In genomic region chr12:86976511-86977168, GRCm38 (mm10) we compare ENCODE assay signal across 16 mouse cellular contexts. TPM values are rescaled to one million over a fixed set of nuclear protein-coding genes. Genes with fewer than 3 reads are reported as not detected.
DNase-seq lines count a peak whose midpoint lies in the region; ATAC-seq and TF ChIP-seq lines count a peak whose summit lies in the region.
"Had no signal": no experiment of that assay in that cellular context is flagged by ENCODE, and none has a peak within 500 bp of the region (broad histone marks: within the 10 kb centered on the region; RNA-seq: fewer than 3 reads in every experiment).

No protein-coding gene starts in this region.

- peak; percentile 70 for TF ChIP-seq CTCF in layer of hippocampus, adult 2 months (conservative IDR thresholded peaks at IDR 0.05)
- TF ChIP-seq CTCF in bone marrow macrophage, adult 2 months (IDR thresholded peaks at IDR 0.05; ENCODE audit: low read depth, low read length): peak; percentile 65

- ATAC-seq in megakaryocyte-erythroid progenitor cell, adult 5-6 weeks (replicated peaks; ENCODE audit: low FRiP score, low TSS enrichment, poor library complexity, severe bottlenecking): no peak

- H3K27ac ChIP-seq in layer of hippocampus, adult 2 months: no peak overlapping the region
- no peak overlapping the region for H3K27ac ChIP-seq in bone marrow macrophage, adult 2 months (ENCODE audit: insufficient read depth, low read depth, low read length)
- H3K27ac ChIP-seq: hindbrain, embryonic 10.5 days; limb, embryonic 12.5 days; macrophage had no signal

- TF ChIP-seq POLR2A in bone marrow macrophage, adult 2 months (IDR thresholded peaks at IDR 0.05; ENCODE audit: borderline replicate concordance, low read depth, low read length): no peak

- H3K4me3 ChIP-seq in layer of hippocampus, adult 2 months: no peak overlapping the region
- no peak overlapping the region for H3K4me3 ChIP-seq in bone marrow macrophage, adult 2 months (ENCODE audit: insufficient read depth, low read length)
- H3K4me3 ChIP-seq: hindbrain, embryonic 10.5 days; limb, embryonic 12.5 days had no signal

- peak; percentile 68 for DNase-seq in cerebellum, adult 9-10 months
- no peak for DNase-seq in cerebellum, adult 8-10 months
- DNase-seq in layer of hippocampus, adult 2 months (ENCODE audit: low spot score in 2 of 2): no peak
- DNase-seq in layer of hippocampus, postnatal 10 days (ENCODE audit: low spot score in 2 of 2): no peak
- peak; percentile 40 for DNase-seq in 416B (ENCODE audit: low read depth)
- DNase-seq in MN1 (ENCODE audit: low spot score): no peak
- DNase-seq: adrenal gland, postnatal 25 days; cerebellum, adult 18-20 months; kidney, adult 8-10 months; spleen, adult 18-20 months had no signal

- peaks cover 18% of the 10 kb centered on the region for H3K4me1 ChIP-seq in bone marrow macrophage, adult 2 months (ENCODE audit: control insufficient read depth, insufficient read depth, low read length)

RNA-seq across cellular contexts. Expression of gene Zdhhc22, which starts 13.6 kb away (rescaled TPM):
- 1 to 10 TPM; 8.6 to 9.0 TPM for total RNA-seq in layer of hippocampus, adult 2 months (2021)
- total RNA-seq in layer of hippocampus, postnatal 10 days (2021): 10 to 100 TPM; 14.0 to 16.8 TPM
- not detected in 2 replicates for polyA plus RNA-seq in bone marrow macrophage, adult 2 months (2012; ENCODE audit: insufficient read depth, insufficient read length, missing spikeins)
- total RNA-seq in megakaryocyte-erythroid progenitor cell, adult 5-6 weeks (2014; fragmentation: Nextera tagmentation): not detected in 2 replicates
- total RNA-seq in megakaryocyte-erythroid progenitor cell, adult 5-6 weeks (2017): not detected in 2 replicates
- polyA plus RNA-seq: heart, embryonic 11.5 days; macrophage had no signal

RNA-seq across cellular contexts. Expression of gene Cipc, which starts 29.8 kb away (rescaled TPM):
- total RNA-seq in layer of hippocampus, adult 2 months (2021): 10 to 100 TPM; 73.4 to 83.6 TPM
- 10 to 100 TPM; 55.2 to 58.1 TPM for total RNA-seq in layer of hippocampus, postnatal 10 days (2021)
- polyA plus RNA-seq in bone marrow macrophage, adult 2 months (2012; ENCODE audit: insufficient read depth, insufficient read length, missing spikeins): 21.3 and 23.0 TPM in 2 replicates
- total RNA-seq in megakaryocyte-erythroid progenitor cell, adult 5-6 weeks (2014; fragmentation: Nextera tagmentation): 29.2 and 35.6 TPM in 2 replicates
- total RNA-seq in megakaryocyte-erythroid progenitor cell, adult 5-6 weeks (2017): 22.0 and 23.0 TPM in 2 replicates

RNA-seq across cellular contexts. Expression of gene Tmem63c, which starts 44.5 kb away (rescaled TPM):
- 10 to 100 TPM; 38.1 to 39.3 TPM for total RNA-seq in layer of hippocampus, adult 2 months (2021)
- total RNA-seq in layer of hippocampus, postnatal 10 days (2021): 10 to 100 TPM; 28.4 to 28.8 TPM
- polyA plus RNA-seq in bone marrow macrophage, adult 2 months (2012; ENCODE audit: insufficient read depth, insufficient read length, missing spikeins): not detected in 2 replicates
- not detected in 2 replicates for total RNA-seq in megakaryocyte-erythroid progenitor cell, adult 5-6 weeks (2014; fragmentation: Nextera tagmentation)
- total RNA-seq in megakaryocyte-erythroid progenitor cell, adult 5-6 weeks (2017): not detected in 2 replicates
- polyA plus RNA-seq: heart, embryonic 11.5 days; limb, embryonic 12.5 days; macrophage had no signal

Comparison
In these comparisons a context has a peak if more than half of its experiments do, and no peak if none do; other contexts are left out.
1. DNase-seq: peak in cerebellum, adult 9-10 months (single experiment) and 416B (single experiment); none in cerebellum, adult 8-10 months (single experiment), layer of hippocampus, adult 2 months (0 of 2), layer of hippocampus, postnatal 10 days (0 of 2) and MN1 (single experiment).
2. RNA of gene Zdhhc22, which starts 13.6 kb away (total RNA-seq): 14.0 to 16.8 TPM in layer of hippocampus, postnatal 10 days and 8.6 to 9.0 TPM in layer of hippocampus, adult 2 months; not detected in megakaryocyte-erythroid progenitor cell, adult 5-6 weeks; every median in the first group is over 4 times any median in the second.
3. RNA of gene Tmem63c, which starts 44.5 kb away (total RNA-seq): 38.1 to 39.3 TPM in layer of hippocampus, adult 2 months and 28.4 to 28.8 TPM in layer of hippocampus, postnatal 10 days; not detected in megakaryocyte-erythroid progenitor cell, adult 5-6 weeks; every median in the first group is over 10 times any median in the second.